Mouse (Mus musculus) ES-E14 (cell line): ENCODE data around the gene Spsb1.

Experiments
- CHD2 ChIP-seq: IDR thresholded peaks from 2 replicates; pipeline ENCODE4 v1.6.1; 2014; ENCODE audit warnings: mild to moderate bottlenecking, low read depth, low read length, inconsistent platforms
- HCFC1 ChIP-seq: IDR thresholded peaks from 2 replicates; pipeline ENCODE4 v1.6.1; 2012; ENCODE audit warnings: low read length, inconsistent platforms, borderline replicate concordance; ENCODE audit not compliant: insufficient read depth
- MAFK ChIP-seq: IDR thresholded peaks from 2 replicates; pipeline ENCODE4 v1.6.1; 2014; ENCODE audit warnings: mild to moderate bottlenecking, low read depth, low read length, inconsistent platforms; ENCODE audit not compliant: insufficient read depth
- ZC3H11A ChIP-seq: IDR thresholded peaks from 2 replicates; pipeline ENCODE4 v1.6.1; 2012; ENCODE audit warnings: low read depth, mild to moderate bottlenecking, inconsistent platforms, low read length, borderline replicate concordance
- ZNF384 ChIP-seq: IDR thresholded peaks from 2 replicates; pipeline ENCODE4 v1.6.1; 2012; ENCODE audit warnings: low read depth, low read length, inconsistent platforms

GRCm38 (mm10) chr4:149860393-149860792 lies 94.5 kb downstream of the Spsb1 start:
- TF ChIP-seq ZC3H11A (no peak), MAFK (peak; percentile 67; the same call in 1 of the 2 replicates), CHD2 (no peak), ZNF384 (no peak), HCFC1 (no peak)
